ENCODE assay signal across 17 mouse cellular contexts in the genomic region with DNA sequence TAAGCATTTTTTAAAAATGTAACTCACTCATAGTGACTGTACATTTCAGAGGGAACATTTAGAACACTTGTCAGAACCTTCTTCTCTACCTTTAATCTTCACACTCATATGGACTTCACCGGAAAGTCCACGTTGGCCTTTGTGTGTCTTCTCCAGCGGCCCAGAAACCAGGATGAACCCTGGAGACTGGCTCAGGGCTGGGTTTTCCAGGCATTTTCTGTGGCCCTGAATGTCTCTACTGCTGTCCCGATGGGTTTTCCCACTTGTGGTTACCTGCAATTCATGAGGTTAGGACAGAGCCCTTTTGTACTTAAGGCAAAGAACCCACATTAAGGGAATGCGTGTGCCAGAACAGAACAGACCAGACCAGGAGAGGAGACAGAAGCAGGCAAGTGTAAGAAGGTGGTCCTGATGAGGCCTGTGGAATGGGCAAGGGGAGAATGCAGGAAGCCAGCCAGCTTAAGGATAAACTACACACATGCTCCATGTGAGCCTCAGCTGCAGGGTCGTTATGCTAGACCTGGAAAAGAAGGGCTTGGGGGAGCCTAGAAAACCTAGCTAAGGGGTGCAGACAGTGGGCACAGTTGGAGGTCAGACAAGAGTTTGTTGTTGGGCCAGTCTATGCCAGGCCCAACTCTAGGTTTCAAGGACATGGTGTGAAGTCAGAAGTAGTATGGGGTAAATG.
DNase-seq lines count a peak whose midpoint lies in the region; ATAC-seq and TF ChIP-seq lines count a peak whose summit lies in the region.
"Had no signal": no experiment of that assay in that cellular context is flagged by ENCODE, and none has a peak within 500 bp of the region (broad histone marks: within the 10 kb centered on the region; RNA-seq: fewer than 3 reads in every experiment).

No protein-coding gene starts in this region.

- TF ChIP-seq POLR2A in olfactory bulb, adult 2 months (IDR thresholded peaks at IDR 0.05; ENCODE audit: insufficient read depth, low read depth, low read length): no peak

- DNase-seq in forebrain, postnatal 0 days: no peak
- no peak for DNase-seq in B cell, adult 2 months
- no peak for DNase-seq in embryo, embryonic 9.5 days (ENCODE audit: extremely low spot score)
- DNase-seq: cerebellum, adult 9-10 months; kidney, adult 18-20 months; kidney, postnatal 14 days; liver, postnatal 0 days; thymus, adult 18-20 months had no signal

- no peak overlapping the region for H3K4me2 ChIP-seq in forebrain, postnatal 0 days (ENCODE audit: low read depth)
- H3K4me2 ChIP-seq in forebrain, embryonic 16.5 days (ENCODE audit: low read length): no peak overlapping the region
- H3K4me2 ChIP-seq in midbrain, embryonic 15.5 days: no peak overlapping the region
- no peak overlapping the region for H3K4me2 ChIP-seq in midbrain, embryonic 13.5 days (replicated peaks)
- H3K4me2 ChIP-seq in hindbrain, embryonic 16.5 days (ENCODE audit: low read length): no peak overlapping the region
- H3K4me2 ChIP-seq: forebrain, embryonic 12.5 days; midbrain, embryonic 12.5 days; neural tube, embryonic 13.5 days had no signal

- no peak for ATAC-seq in forebrain, postnatal 0 days
- no peak for ATAC-seq in forebrain, embryonic 16.5 days
- ATAC-seq in midbrain, embryonic 15.5 days (replicated peaks): no peak
- ATAC-seq in midbrain, embryonic 13.5 days: no peak
- no peak for ATAC-seq in hindbrain, embryonic 16.5 days
- ATAC-seq: activated CD4-positive, CD25-positive, alpha-beta regulatory T cell, adult 4 months; liver, postnatal 0 days had no signal

- no peaks in the 10 kb centered on the region for H3K27me3 ChIP-seq in forebrain, postnatal 0 days (ENCODE audit: insufficient read depth, low read length)
- H3K27me3 ChIP-seq in forebrain, embryonic 16.5 days (replicated peaks; ENCODE audit: control insufficient read depth, insufficient read depth, low read length): no peaks in the 10 kb centered on the region
- no peaks in the 10 kb centered on the region for H3K27me3 ChIP-seq in midbrain, embryonic 15.5 days (replicated peaks)
- no peaks in the 10 kb centered on the region for H3K27me3 ChIP-seq in midbrain, embryonic 13.5 days
- no peaks in the 10 kb centered on the region for H3K27me3 ChIP-seq in hindbrain, embryonic 16.5 days (replicated peaks; ENCODE audit: control insufficient read depth, insufficient read depth, low read length)
- H3K27me3 ChIP-seq: forebrain, embryonic 12.5 days; midbrain, embryonic 12.5 days; neural tube, embryonic 13.5 days had no signal

- no peak overlapping the region for H3K4me3 ChIP-seq in forebrain, postnatal 0 days (ENCODE audit: low read depth, low read length)
- no peak overlapping the region for H3K4me3 ChIP-seq in forebrain, embryonic 16.5 days (replicated peaks; ENCODE audit: low read length)
- H3K4me3 ChIP-seq in midbrain, embryonic 15.5 days: no peak overlapping the region
- no peak overlapping the region for H3K4me3 ChIP-seq in midbrain, embryonic 13.5 days (replicated peaks)
- H3K4me3 ChIP-seq in hindbrain, embryonic 16.5 days (ENCODE audit: low read length): no peak overlapping the region
- H3K4me3 ChIP-seq in olfactory bulb, adult 2 months (ENCODE audit: insufficient read depth, low read depth, low read length): no peak overlapping the region
- H3K4me3 ChIP-seq: forebrain, embryonic 12.5 days; midbrain, embryonic 12.5 days; neural tube, embryonic 13.5 days had no signal

- 87% methylated on average over 6 of the region's 6 CpGs for WGBS in forebrain, postnatal 0 days
- WGBS in forebrain, embryonic 16.5 days: 91% methylated on average over 6 of the region's 6 CpGs
- WGBS in midbrain, embryonic 15.5 days: 85% methylated on average over 6 of the region's 6 CpGs
- WGBS in midbrain, embryonic 13.5 days: 91% methylated on average over 6 of the region's 6 CpGs
- 87% methylated on average over 6 of the region's 6 CpGs for WGBS in hindbrain, embryonic 16.5 days
- WGBS in olfactory bulb, adult 2 months: 86% methylated on average over 6 of the region's 6 CpGs

- H3K36me3 ChIP-seq in forebrain, postnatal 0 days (ENCODE audit: insufficient read depth): no peaks in the 10 kb centered on the region
- no peaks in the 10 kb centered on the region for H3K36me3 ChIP-seq in forebrain, embryonic 16.5 days (ENCODE audit: control insufficient read depth, insufficient read depth)
- no peaks in the 10 kb centered on the region for H3K36me3 ChIP-seq in midbrain, embryonic 15.5 days (replicated peaks)
- H3K36me3 ChIP-seq in midbrain, embryonic 13.5 days: no peaks in the 10 kb centered on the region
- H3K36me3 ChIP-seq in hindbrain, embryonic 16.5 days (ENCODE audit: control insufficient read depth, insufficient read depth, low read length): no peaks in the 10 kb centered on the region
- H3K36me3 ChIP-seq: forebrain, embryonic 12.5 days; midbrain, embryonic 12.5 days; neural tube, embryonic 13.5 days had no signal

- H3K9me3 ChIP-seq in forebrain, postnatal 0 days (ENCODE audit: low read length): no peaks in the 10 kb centered on the region
- no peaks in the 10 kb centered on the region for H3K9me3 ChIP-seq in forebrain, embryonic 16.5 days (ENCODE audit: control insufficient read depth, low read length)
- no peaks in the 10 kb centered on the region for H3K9me3 ChIP-seq in midbrain, embryonic 15.5 days
- H3K9me3 ChIP-seq in midbrain, embryonic 13.5 days: no peaks in the 10 kb centered on the region
- H3K9me3 ChIP-seq in hindbrain, embryonic 16.5 days (ENCODE audit: control insufficient read depth, low read length): no peaks in the 10 kb centered on the region
- H3K9me3 ChIP-seq: forebrain, embryonic 12.5 days; midbrain, embryonic 12.5 days; neural tube, embryonic 13.5 days had no signal

- H3K4me1 ChIP-seq in forebrain, postnatal 0 days (ENCODE audit: insufficient read depth): no peaks in the 10 kb centered on the region
- H3K4me1 ChIP-seq in forebrain, embryonic 16.5 days (replicated peaks; ENCODE audit: control insufficient read depth, insufficient read depth, low read length): peaks cover 3% of the 10 kb centered on the region; the same call in 1 of the 2 replicates
- peaks cover 15% of the 10 kb centered on the region for H3K4me1 ChIP-seq in midbrain, embryonic 15.5 days
- H3K4me1 ChIP-seq in midbrain, embryonic 13.5 days (replicated peaks): peaks cover 7% of the 10 kb centered on the region; the same call in 1 of the 2 replicates
- peaks cover 10% of the 10 kb centered on the region for H3K4me1 ChIP-seq in hindbrain, embryonic 16.5 days (ENCODE audit: control insufficient read depth, insufficient read depth, low read depth, low read length)
- peaks cover 25% of the 10 kb centered on the region for H3K4me1 ChIP-seq in olfactory bulb, adult 2 months (ENCODE audit: control insufficient read depth, insufficient read depth, low read length)

- 0 out of 2 replicates have a peak overlapping the region, but pooled peaks have one; percentile 16 for H3K27ac ChIP-seq in forebrain, postnatal 0 days (ENCODE audit: low read depth, low read length)
- H3K27ac ChIP-seq in forebrain, embryonic 16.5 days (ENCODE audit: low read length): no peak overlapping the region
- peak overlapping the region; percentile 62 for H3K27ac ChIP-seq in midbrain, embryonic 15.5 days
- H3K27ac ChIP-seq in midbrain, embryonic 13.5 days: no peak overlapping the region
- H3K27ac ChIP-seq in hindbrain, embryonic 16.5 days (ENCODE audit: low read depth, low read length): peak overlapping the region; percentile 66
- peak overlapping the region; percentile 21; the same call in 1 of the 2 replicates for H3K27ac ChIP-seq in olfactory bulb, adult 2 months (ENCODE audit: insufficient read depth, low read depth, low read length)
- H3K27ac ChIP-seq: forebrain, embryonic 12.5 days; midbrain, embryonic 12.5 days had no signal

- no peak overlapping the region for H3K9ac ChIP-seq in forebrain, postnatal 0 days
- H3K9ac ChIP-seq in forebrain, embryonic 16.5 days (replicated peaks; ENCODE audit: low read depth, low read length): no peak overlapping the region
- H3K9ac ChIP-seq in midbrain, embryonic 15.5 days: no peak overlapping the region
- H3K9ac ChIP-seq in midbrain, embryonic 13.5 days (replicated peaks): no peak overlapping the region
- no peak overlapping the region for H3K9ac ChIP-seq in hindbrain, embryonic 16.5 days (ENCODE audit: low read depth, low read length)
- H3K9ac ChIP-seq: forebrain, embryonic 12.5 days; liver, postnatal 0 days; midbrain, embryonic 12.5 days; neural tube, embryonic 13.5 days had no signal

- no peak for TF ChIP-seq CTCF in forebrain, postnatal 0 days (IDR thresholded peaks at IDR 0.05; ENCODE audit: low read depth)
- TF ChIP-seq CTCF in olfactory bulb, adult 2 months (IDR thresholded peaks at IDR 0.05; ENCODE audit: insufficient read depth, low read depth, low read length): no peak

Comparison
In these comparisons a context has a peak if more than half of its experiments do, and no peak if none do; other contexts are left out.
1. H3K27ac ChIP-seq: peak in forebrain, postnatal 0 days (single experiment), midbrain, embryonic 15.5 days (single experiment), hindbrain, embryonic 16.5 days (single experiment) and olfactory bulb, adult 2 months (single experiment); none in forebrain, embryonic 16.5 days (single experiment) and midbrain, embryonic 13.5 days (single experiment).